Mouse (Mus musculus) megakaryocyte progenitor cell, adult 5-6 weeks (primary cell): ENCODE measurements around the gene Tmem255b. TPM values are rescaled to one million over a fixed set of nuclear protein-coding genes. Genes with fewer than 3 reads are reported as not detected.

Source experiments
- ATAC-seq: replicated peaks from 2 replicates; pipeline ENCODE4 v1.8.0; 2016; ENCODE audit warnings: mild to moderate bottlenecking, moderate TSS enrichment, inconsistent platforms; ENCODE audit not compliant: poor library complexity
- total RNA-seq, 2 experiments: library from RNA; stranded (forward) in 1 of 2; stranded (reverse) in 1 of 2; fragments of 157-497, 149-512 nt in 1 of 2; fragments of 200-1000 nt in 1 of 2; gene quantifications; 2 replicates each; pipeline versions ENCODE4 v1.2.3 to v1.2.4; 2015 to 2017

The Tmem255b gene
- total RNA-seq, 2 experiments from 2014 or later = not detected

DNA sequence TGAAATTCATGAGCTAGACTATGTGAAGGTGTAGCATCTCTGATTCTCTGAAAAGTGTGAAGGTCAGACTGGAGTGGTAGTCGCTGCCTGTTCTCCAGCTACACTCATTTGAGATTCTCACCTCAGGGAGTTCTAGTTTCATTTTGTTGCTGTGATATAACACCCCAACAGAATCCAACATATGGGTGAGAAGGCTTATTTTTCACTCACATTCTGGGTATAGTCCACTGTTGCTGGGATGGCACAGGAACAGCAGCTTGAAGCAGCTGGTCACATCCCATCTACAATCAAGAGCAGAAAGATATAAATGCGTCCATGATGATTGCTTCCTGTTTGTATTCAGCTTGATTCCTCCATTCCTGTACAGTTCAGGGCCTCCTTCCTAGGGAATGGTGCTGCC lies 7.2 kb downstream of the Tmem255b start:
- no peak for ATAC-seq

DNA sequence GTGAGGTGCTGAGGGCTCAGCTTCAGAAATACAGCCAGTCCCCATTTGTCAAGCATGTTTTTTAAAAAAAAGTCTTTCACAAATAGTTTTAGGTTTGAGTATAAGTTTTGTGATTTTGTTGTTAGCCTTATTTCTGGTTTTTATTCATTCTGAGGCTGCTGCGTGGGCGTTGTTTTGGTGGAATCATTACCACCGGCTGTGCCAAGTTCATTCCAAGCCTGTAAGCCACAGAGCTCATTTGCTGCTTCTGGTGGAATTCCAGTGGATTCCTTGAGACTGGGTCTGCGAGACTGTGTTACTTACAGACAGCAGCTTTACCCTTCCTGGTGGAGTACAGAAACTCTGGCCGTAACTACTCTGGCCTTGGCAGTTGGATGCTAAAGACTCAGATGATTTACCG lies 11.5 kb downstream of the Tmem255b start:
- ATAC-seq = no peak

DNA sequence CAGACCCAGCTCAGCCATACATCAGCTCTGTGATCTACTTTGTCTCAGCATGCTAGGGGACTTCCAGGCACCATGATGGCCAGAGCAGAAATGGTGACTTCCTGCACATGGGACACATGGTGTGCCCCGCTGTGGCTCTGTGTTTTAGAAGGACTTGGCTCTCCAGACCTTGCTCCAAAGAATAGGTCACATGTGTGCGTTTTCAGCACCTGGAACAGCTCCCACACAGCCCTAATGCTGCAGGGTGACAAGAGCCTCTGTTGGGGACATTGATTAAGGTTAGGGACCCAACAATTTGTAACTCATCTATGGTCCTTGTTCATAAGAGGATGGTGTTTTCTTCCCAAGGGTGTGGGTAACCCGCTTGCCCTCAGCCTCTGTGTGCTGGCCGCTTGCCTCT lies 13.2 kb downstream of the Tmem255b start:
- peak; percentile 73 for ATAC-seq

DNA sequence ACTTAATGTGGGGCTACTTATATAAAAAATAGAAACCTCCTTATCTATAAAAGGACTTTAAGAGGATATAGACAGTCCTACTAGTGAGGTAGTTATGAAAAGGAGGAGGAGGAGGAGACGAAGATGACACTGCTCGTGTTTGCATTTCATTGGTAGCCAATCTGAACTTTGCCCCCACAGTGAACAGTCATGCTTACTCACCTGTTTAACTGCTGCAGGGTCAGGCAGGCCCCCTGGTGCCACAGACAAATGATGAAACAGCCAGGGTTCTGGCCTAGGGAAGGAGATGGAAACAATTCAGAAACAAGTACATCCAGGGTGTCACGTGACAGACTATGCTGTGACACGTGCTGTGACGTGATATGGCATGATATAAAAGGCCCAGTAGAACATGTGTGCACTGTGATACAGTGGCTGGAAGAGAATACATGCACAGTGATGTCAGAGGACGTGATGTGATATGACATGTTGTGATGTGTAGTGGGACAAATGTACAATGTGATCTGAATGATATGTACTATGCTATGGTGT lies 16.8 kb downstream of the Tmem255b start:
- ATAC-seq = no peak

DNA sequence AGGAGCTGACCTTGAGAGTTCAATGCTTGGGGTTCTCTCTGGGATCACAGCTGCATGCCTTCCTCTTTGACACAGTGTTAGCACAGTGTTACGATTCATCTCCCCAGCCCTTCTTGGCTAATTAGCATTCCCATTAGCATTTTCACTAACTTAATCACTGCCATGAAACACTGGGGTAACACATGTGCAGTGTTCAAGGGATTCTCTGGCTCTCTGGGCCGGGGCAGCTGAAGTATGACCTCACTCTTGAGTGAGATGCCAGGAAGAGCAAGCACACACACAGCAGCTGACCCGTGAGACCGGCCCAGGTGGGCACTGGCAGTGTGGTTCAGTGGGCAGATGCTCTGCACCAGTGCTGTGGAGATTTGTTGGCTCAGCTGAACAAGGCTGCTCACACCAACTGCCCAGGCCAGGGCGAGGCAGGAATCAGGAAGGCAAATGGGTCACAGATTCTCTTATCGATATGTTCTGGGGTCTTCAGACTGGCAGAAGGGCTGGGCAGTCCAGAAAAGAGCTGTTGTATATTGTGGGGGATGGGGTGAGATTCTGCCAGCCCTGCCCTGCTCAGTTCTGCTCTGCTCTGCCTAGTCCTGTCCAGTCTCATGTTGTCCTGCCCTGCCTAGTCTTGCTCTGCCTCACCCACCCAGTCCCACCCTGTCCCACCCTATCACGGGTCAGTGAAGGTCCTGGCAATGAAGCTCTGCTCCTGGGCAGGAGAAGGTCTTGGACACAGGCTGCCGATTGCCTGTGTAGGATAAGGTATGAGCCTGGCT lies 19.5 kb downstream of the Tmem255b start:
- no peak for ATAC-seq

DNA sequence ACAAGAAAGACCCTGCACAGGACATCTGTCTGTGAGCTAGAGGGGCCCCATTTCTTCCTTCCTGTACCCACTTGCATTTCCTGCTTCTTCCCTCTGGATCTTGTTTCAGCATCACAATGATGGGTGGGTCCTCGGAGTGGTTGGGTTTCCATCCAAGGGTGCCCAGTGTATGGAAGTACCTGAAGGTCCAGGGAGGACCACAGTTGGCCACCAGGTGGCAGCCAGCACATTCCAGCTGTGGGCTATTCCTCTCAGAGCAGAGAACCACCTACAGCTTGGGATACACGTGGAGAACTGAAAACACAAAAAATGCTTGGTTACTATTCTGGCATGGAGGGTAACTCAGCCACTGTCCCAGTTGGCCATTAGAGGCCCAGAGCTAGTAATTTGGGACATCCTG lies 20.3 kb downstream of the Tmem255b start:
- ATAC-seq = peak; percentile 82

DNA sequence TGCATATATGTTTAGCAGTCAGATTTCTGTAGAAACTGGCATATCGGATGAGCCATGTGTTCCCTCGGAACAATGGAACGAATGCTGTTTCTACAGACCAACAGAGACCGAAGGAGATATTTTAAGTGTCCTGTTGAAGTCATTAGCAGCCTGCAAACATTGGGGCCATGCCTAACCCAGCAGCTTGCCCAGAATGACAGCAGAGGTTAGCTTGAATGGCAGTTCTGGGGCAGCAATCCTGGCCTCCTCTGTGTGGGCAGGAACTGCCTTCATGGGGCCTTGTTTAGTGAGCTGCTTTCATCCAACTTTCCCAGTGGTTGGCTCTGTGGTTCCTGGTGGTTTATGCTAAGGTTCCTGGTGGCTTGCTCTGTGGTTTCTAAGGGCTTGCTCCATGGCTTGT lies 24.4 kb downstream of the Tmem255b start:
- ATAC-seq = no peak

DNA sequence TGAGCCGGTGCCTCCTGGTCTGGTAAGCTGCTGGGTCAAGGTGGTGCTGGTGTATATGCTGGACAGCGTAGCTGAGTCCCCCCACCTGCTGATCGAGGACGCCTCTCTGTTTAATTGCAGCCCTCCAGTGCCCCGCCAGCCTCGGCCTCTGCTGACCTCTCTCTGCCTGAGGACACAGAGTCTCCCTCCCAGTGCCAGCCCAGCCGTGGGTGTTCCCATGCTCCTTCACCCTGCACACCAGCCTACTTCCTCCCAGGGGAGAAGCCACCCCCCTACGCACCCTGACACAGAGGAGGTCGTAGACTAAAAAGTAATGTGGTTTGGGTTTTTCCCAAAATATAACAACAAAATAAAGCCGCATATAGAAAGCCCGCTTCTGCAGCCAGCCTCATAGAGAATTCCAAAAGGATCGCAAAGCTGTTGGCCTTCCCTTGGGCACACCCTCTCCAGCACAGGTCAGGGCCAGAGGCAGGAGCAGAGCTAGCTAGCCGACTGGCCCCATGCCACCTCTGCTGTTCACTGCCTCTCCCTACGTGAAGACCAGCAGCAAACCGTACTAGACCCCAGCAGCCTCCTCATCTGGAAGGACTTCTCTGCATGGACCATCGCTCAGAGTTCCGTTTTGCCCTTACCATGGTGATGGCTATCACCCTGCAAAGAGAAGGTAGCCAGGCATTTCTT lies 26.2 kb downstream of the Tmem255b start:
- ATAC-seq = no peak

DNA sequence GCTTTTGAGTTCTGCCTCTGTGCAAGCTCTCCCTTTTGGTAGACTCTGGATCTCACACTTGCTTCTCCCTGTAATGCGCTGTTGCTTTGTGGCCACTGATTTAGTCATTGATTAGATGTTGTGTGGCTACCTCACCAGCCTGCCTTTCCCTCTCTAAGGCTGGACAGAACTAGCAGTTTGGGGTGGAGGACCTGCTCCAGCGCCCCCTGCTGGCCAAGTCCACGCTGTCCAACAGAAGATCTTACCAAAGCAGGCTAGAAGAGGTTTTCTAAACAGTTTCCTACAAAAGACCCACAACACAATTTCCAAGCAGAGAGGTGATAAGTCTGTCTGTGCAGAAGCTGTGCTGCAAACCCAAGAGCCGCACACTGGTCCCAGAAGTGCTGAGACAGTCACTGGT lies 26.9 kb downstream of the Tmem255b start:
- ATAC-seq = peak; percentile 76

DNA sequence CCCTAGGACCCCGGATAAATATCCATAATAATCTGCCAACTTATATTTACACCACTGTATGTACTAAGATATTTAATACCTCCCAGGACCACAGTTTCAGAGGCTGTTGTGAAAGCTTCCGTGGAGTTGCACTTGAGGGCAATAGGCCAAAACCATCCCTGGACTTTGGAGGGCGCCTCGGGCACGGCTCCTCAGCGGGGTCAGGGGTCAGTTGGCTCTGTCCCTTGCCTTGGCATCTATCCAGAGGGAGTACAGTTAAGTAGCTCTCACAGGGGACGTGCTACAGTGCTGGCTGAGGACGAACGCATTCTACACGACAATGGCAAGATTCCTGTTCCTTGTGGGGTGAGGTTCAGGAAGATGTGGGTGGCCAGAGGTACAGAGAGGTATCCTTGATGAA lies 27.4 kb downstream of the Tmem255b start:
- no peak for ATAC-seq

DNA sequence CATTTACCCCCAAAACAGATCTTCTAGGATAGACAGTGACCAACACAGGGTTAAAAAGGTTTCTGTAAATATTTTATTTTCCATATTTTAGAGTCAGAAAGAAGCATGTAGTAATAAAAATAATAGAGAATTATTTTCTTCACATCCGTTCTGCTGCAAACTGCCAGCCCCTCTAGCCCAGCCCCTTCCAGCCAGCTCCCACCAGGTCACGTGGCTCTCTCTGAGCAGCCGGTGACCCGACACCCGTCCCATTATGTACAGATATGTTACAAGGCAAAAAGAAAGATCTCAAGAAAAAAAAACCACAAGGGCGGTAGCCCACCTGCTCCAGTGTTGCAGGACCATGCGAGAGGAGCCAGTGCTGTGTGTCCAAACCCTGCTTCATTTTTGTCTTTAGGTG lies 30.3 kb downstream of the Tmem255b start:
- ATAC-seq = no peak

DNA sequence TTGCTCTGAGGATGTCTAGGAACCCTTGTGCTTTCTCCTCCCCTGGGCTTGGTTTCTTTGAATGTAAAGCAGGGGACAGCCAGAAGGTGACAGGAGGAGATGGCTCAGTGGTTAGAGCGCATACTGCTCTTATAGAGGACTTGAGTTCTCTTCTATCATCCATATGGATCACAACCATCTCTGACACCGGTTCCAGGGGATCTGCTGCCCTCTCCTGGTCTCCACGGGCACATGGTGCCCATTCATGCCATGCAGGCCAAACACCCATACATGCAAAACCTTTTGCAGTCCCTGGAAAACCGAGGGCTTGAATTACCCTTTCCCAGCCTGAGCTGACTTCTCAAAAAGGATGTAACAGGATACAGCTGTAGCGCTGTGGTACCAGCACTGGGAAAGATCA lies 32.0 kb downstream of the Tmem255b start:
- ATAC-seq = peak; percentile 48; the same call in 1 of the 2 replicates

DNA sequence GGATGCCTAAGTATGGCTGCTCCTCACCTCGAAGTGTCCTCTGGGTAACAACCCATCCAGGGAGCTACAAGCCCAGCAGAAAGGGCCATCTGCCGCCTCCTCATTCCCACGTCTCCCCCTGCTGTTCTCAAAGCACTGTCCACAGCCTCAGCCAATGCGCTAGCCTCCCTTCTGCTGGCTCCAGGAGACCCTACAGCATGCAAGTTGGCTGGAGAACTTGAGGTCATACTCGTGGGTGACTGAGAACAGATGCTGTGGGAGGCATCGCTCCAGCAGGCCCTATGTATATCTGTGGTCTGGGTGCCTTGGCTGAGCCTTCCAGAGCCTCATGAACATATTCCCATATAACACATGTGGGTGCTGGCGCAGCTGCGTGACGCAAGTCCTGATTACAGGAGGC lies 33.7 kb downstream of the Tmem255b start:
- no peak for ATAC-seq

DNA sequence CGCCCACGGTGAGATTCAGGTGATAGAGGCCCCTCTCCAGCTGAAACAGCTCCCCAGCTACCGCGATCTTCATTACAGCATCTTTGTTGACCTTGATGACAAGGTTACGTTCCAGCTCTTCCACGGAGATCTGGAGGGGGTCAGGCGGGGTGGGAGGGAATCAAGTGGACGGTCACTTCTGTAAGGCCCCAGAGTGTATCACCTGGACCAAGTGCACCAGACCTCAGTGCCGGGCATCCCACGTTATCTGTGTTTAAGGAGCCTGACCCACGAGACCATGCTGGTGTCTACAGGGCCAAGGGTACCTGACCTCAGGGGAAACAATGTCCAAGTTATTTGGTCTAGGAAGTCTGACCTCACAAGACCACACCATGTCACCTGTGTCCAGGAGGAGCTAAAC lies 36.5 kb downstream of the Tmem255b start:
- ATAC-seq = no peak

DNA sequence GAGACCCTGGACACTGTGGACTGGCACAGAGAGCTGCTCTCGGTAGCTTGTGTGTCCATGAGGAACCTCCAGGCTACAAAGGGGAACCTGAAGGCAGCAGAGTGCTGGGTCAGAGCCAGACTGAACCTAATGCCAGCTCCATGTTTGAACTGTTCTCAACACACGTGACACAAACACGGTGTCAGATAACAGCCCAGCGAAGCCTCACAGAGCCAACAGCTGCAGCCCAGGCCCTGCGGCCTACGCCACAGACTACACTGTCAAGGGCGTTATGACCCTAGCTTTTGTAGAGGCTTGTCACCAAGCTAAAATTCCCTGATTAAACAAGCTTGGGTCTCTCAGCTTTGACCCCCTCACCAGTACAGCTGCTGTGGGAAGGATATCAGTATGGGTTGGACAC lies 37.3 kb downstream of the Tmem255b start:
- peak; percentile 81 for ATAC-seq

DNA sequence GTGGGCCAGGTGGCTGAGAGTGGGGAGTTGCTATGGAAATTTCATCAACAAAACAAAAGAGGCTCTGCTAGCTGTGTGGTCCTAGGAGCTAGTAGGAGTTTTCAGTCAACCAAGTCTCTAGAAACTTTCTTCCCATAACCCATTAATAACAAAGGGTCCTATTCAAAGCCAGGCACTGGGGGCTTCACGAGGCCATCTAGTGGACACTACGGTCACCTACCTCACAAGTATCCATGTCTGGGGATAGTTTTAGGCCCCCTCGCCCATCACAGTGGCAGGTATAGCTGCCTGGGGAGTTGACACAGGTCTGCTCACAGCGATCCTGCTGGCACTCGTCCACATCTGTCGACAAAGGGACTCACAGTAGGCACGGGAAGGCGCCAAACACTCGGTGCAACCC lies 40.9 kb downstream of the Tmem255b start:
- no peak for ATAC-seq

DNA sequence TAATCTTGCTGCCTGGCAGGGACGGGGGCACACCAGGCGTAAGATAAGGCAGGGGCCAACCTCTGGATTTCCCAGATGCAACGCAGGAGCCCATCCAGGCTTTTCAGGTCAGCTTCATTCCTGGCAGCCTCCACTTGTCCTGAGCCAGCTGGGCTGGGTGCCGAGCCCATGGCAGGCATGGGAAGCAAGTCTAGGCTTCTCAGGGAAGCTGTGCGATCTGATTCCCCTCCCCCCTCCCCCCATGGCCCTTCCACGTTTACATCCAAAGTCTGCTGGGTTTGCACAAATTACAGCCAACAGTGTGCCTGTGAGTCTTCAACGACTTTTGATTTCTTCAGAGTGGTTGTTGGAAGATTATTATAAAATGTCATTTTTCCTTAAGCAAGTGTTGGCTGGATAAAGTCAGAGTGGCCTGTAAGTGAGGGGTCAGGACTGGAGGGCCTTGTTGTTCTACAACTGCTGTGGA lies 46.1 kb downstream of the Tmem255b start:
- ATAC-seq = no peak

DNA sequence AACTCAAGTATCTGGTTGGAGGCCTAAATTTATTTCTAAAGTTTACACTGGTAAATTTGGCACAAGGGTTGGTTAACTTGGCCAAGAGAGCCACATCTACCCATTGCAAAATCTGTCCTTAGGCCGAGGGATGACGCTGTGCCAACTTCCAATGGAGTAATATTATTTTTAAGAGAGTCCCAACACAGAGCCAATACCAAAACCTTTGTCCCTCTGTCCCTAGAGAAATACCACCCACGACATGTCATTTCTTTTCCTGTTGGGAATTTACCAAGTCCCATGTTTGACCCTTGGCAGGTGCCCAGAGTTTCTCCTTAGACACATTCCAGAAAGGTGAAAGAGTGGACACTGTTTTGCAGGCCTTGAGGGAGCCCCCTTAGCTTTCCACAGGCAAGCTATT lies 46.6 kb downstream of the Tmem255b start:
- no peak for ATAC-seq

DNA sequence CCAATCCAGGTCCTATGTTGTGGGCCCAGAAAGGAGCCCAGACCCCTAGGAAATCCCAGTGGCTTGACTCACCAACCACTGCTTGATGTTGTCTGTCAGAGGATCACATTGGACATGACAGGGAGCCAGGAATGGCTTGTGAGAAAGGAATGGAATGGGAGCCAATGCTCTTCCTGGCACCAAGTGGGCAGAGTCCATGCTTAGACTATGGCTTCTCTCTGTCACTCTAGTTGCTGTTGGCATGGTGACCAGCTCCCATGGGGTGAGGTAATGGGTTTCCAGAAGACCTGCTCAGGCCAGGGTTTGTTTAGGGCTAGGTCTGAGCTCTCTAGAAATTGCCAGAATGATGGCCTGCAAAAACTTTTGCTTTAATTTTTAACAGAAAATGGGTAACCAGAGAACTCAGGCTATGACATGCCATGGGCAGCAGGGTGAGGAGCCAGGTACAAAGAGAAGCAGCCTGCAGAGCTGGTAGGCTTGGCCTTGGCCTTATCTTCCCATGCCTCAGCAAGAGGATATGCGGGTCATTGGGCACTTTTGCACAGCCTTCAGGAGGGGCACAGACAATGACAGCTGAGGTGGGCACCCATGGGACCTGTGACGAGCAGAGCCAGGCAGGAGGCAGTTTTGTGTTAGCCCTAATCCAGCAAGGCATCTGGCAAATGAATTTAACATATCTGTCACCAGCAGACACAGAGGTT lies 47.3 kb downstream of the Tmem255b start:
- ATAC-seq = no peak

DNA sequence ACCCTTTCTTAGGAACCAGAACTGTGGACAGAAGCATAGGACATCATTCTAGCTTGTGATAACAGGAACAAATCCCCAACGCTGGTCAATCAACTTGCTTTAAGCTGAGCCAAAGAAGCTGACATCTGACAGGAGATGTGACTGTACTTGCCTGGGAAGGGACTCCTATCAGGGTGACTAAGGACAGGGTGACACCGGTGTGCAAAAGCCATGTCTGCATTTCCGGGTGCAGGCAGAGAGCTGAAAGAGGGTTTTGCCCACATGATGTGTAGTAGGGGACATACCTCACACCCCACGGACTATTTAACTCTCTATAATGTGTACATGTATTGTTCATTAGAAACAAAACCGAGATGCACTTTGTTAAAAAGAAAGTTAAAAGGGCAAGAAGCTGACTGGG lies 48.2 kb downstream of the Tmem255b start:
- no peak for ATAC-seq

DNA sequence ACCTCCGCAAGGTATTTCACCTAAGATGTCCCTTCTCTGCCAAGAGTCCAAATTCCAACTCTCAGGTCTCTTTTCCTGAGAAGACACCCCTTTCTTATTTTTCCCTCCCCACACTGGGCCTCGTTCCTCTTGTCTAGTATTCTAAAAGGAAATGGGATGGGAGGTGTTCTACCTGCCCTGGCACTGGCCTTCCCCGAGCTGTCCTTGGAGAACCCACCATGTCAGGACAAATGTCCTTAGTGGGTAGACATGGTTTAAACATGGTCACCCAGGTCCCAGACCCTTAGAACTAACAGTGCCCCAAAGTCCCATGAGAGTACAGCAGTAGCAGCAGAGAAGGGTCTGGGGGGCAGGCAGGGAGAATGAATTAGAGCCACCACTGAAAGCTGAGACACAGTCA lies 54.4 kb downstream of the Tmem255b start:
- ATAC-seq = no peak
